Mouse (Mus musculus) inflammation-experienced regulatory T-cells (primary cell): ENCODE measurements around the gene Arl8b. TPM values are rescaled to one million over a fixed set of nuclear protein-coding genes. Genes with fewer than 3 reads are reported as not detected.

Experiments
- polyA plus RNA-seq, 2 experiments: library from polyadenylated mRNA; unstranded; fragments of 100-300 nt; shearing (Covaris generic); gene quantifications; one replicate each; pipeline ENCODE4 v1.2.1; 2017

Arl8b gene
- 10 to 100 TPM; 56.0 to 76.3 TPM for polyA plus RNA-seq

GRCm38 (mm10) chr6:108782526-108783183 is at the start of gene Arl8b:
TSS of gene Arl8b (plus strand) at chr6:108783099.

GRCm38 (mm10) chr6:108828234-108828868 is 45.5 kb downstream of the Arl8b start, which contains the start of gene Edem1:
TSS of gene Edem1 (plus strand) at chr6:108828641.

Other genes with a start within 250 kb of the Arl8b start
- 10 to 100 TPM; 57.4 to 66.9 TPM for gene Bhlhe40, start 122.5 kb upstream of the Arl8b start, polyA plus RNA-seq
- gene Edem1, start 45.5 kb downstream of the Arl8b start, polyA plus RNA-seq, result 100 to 1,000 TPM; 128 to 156 TPM